ENCODE assay signal across 16 mouse cellular contexts in the genomic region with DNA sequence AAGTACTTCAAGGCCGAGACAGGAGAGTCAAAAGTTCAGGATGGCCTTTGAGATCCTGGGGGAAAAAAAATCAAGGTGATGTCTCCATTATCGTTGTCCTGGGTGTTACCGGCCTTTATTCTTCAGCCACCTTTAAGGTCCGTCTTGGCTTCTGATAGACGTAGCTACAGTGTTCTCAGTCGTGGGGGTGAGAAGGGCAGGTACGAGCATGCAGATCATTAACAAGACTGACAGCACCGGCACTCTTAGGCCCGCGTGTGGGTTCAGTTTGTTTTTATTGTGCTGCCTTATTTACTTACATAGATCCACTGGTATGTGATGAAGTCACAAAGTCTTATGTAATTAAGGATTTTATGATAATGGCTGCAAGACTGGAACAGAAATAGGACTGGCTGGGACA. TPM values are rescaled to one million over a fixed set of nuclear protein-coding genes. Genes with fewer than 3 reads are reported as not detected.
DNase-seq lines count a peak whose midpoint lies in the region; ATAC-seq and TF ChIP-seq lines count a peak whose summit lies in the region.
"Had no signal": no experiment of that assay in that cellular context is flagged by ENCODE, and none has a peak within 500 bp of the region (broad histone marks: within the 10 kb centered on the region; RNA-seq: fewer than 3 reads in every experiment).

No protein-coding gene starts in this region.

- TF ChIP-seq CTCF in bone marrow, adult 2 months (IDR thresholded peaks at IDR 0.05; ENCODE audit: control insufficient read depth, insufficient read depth, low read length), result no peak

- H3K9ac ChIP-seq in heart, embryonic 11.5 days (ENCODE audit: low read depth, low read length), result 0 out of 2 replicates have a peak overlapping the region, but pooled peaks have one; percentile 52
- peak overlapping the region; percentile 94 for H3K9ac ChIP-seq in liver, embryonic 13.5 days
- H3K9ac ChIP-seq: forebrain, embryonic 13.5 days had no signal

- H3K9me3 ChIP-seq in heart, embryonic 11.5 days (replicated peaks; ENCODE audit: control insufficient read depth, low read length), result no peaks in the 10 kb centered on the region
- H3K9me3 ChIP-seq in liver, embryonic 13.5 days (replicated peaks), result no peaks in the 10 kb centered on the region
- H3K9me3 ChIP-seq: forebrain, embryonic 13.5 days had no signal

- H3K27ac ChIP-seq in heart, embryonic 11.5 days (ENCODE audit: low read depth, low read length), result peak overlapping the region; percentile 81
- H3K27ac ChIP-seq in bone marrow, adult 2 months (ENCODE audit: control insufficient read depth, insufficient read depth, low read depth, low read length, poor library complexity), result peak overlapping the region; percentile 89; the same call in 1 of the 2 replicates
- H3K27ac ChIP-seq in liver, embryonic 13.5 days, result peak overlapping the region; percentile 100
- H3K27ac ChIP-seq: forebrain, embryonic 13.5 days; hindbrain, postnatal 0 days had no signal

- WGBS in heart, embryonic 11.5 days (ENCODE audit: insufficient replicate concordance), result 79% methylated on average over 10 of the region's 10 CpGs
- WGBS in bone marrow, adult 2 months, result 92% methylated on average over 10 of the region's 10 CpGs
- WGBS in liver, embryonic 13.5 days (ENCODE audit: insufficient replicate concordance), result 77% methylated on average over 10 of the region's 10 CpGs

- no peaks in the 10 kb centered on the region for H3K27me3 ChIP-seq in heart, embryonic 11.5 days (ENCODE audit: control insufficient read depth, insufficient read depth, low read length)
- H3K27me3 ChIP-seq in liver, embryonic 13.5 days, result no peaks in the 10 kb centered on the region
- H3K27me3 ChIP-seq: forebrain, embryonic 13.5 days had no signal

- no peak for DNase-seq in heart, adult 18-20 months
- DNase-seq in kidney, adult 8-10 months, result peak; percentile 58 to 60
- no peak for DNase-seq in liver, embryonic 13.5 days
- DNase-seq in ovary, postnatal 14 days (ENCODE audit: low spot score), result no peak
- no peak for DNase-seq in lung, postnatal 10 days
- DNase-seq: adrenal gland, postnatal 14 days; cerebellum, postnatal 14 days; lung, adult 2 months; midbrain, embryonic 14.5 days; thymus, postnatal 36 days had no signal

- no peak overlapping the region for H3K4me3 ChIP-seq in heart, embryonic 11.5 days (ENCODE audit: low read depth, low read length)
- H3K4me3 ChIP-seq in bone marrow, adult 2 months (replicated peaks; ENCODE audit: control insufficient read depth, low read depth, low read length), result no peak overlapping the region
- H3K4me3 ChIP-seq in liver, embryonic 13.5 days (replicated peaks), result peak overlapping the region; percentile 70
- H3K4me3 ChIP-seq: forebrain, embryonic 13.5 days had no signal

- H3K4me2 ChIP-seq in heart, embryonic 11.5 days, result no peak overlapping the region
- H3K4me2 ChIP-seq in liver, embryonic 13.5 days, result peak overlapping the region; percentile 85
- H3K4me2 ChIP-seq: forebrain, embryonic 13.5 days had no signal

- no peak for ATAC-seq in heart, embryonic 11.5 days (replicated peaks; ENCODE audit: insufficient number of reproducible peaks, low FRiP score, low TSS enrichment)
- no peak for ATAC-seq in liver, embryonic 13.5 days (ENCODE audit: low read depth)
- ATAC-seq: forebrain, embryonic 13.5 days; hindbrain, postnatal 0 days had no signal

- peaks cover 6% of the 10 kb centered on the region; the same call in 1 of the 2 replicates for H3K36me3 ChIP-seq in heart, embryonic 11.5 days (ENCODE audit: control insufficient read depth, insufficient read depth, low read length)
- peaks cover 47% of the 10 kb centered on the region for H3K36me3 ChIP-seq in liver, embryonic 13.5 days

- H3K4me1 ChIP-seq in heart, embryonic 11.5 days (ENCODE audit: control insufficient read depth, insufficient read depth, low read length), result peaks cover 34% of the 10 kb centered on the region
- no peaks in the 10 kb centered on the region; the same call in 1 of the 2 replicates for H3K4me1 ChIP-seq in bone marrow, adult 2 months (ENCODE audit: control insufficient read depth, insufficient read depth, low read length)
- H3K4me1 ChIP-seq in liver, embryonic 13.5 days (replicated peaks), result peaks cover 97% of the 10 kb centered on the region
- H3K4me1 ChIP-seq: forebrain, embryonic 13.5 days had no signal

- no peak for TF ChIP-seq POLR2A in bone marrow, adult 2 months (IDR thresholded peaks at IDR 0.05; ENCODE audit: borderline replicate concordance, control insufficient read depth, low read depth, low read length)

RNA-seq across cellular contexts. Expression of a gene that starts 9.0 kb away (rescaled TPM):
- polyA plus RNA-seq in heart, embryonic 11.5 days (2014; fragmentation: Nextera tagmentation; extraction: Ambion mirVana), result not detected in 2 replicates
- 10 to 100 TPM; 15.7 to 43.8 TPM for total RNA-seq in heart, adult 18-20 months (2021)
- polyA plus RNA-seq in bone marrow, adult 2 months (2011; ENCODE audit: insufficient read depth, insufficient read length, low replicate concordance, missing spikeins), result 0.77 TPM in 1 of 2 replicates, not detected in the other
- polyA plus RNA-seq in liver, embryonic 13.5 days (2015; fragmentation: Nextera tagmentation; extraction: Ambion mirVana), result not detected in 2 replicates
- total RNA-seq: MEL had no signal
- polyA plus RNA-seq: forebrain, embryonic 13.5 days; midbrain, embryonic 14.5 days had no signal

RNA-seq across cellular contexts. Expression of a gene that starts 29.4 kb away (rescaled TPM):
- 216 and 245 TPM in 2 replicates for polyA plus RNA-seq in heart, embryonic 11.5 days (2014; fragmentation: Nextera tagmentation; extraction: Ambion mirVana)
- 100 to 1,000 TPM; 255 to 377 TPM for total RNA-seq in heart, adult 18-20 months (2021)
- 557 and 572 TPM in 2 replicates for polyA plus RNA-seq in bone marrow, adult 2 months (2011; ENCODE audit: insufficient read depth, insufficient read length, low replicate concordance, missing spikeins)
- 673 and 808 TPM in 2 replicates for polyA plus RNA-seq in liver, embryonic 13.5 days (2015; fragmentation: Nextera tagmentation; extraction: Ambion mirVana)

RNA-seq across cellular contexts. Expression of a gene that starts 51.0 kb away (rescaled TPM):
- 0.19 and 0.21 TPM in 2 replicates for polyA plus RNA-seq in heart, embryonic 11.5 days (2014; fragmentation: Nextera tagmentation; extraction: Ambion mirVana)
- under 1 TPM in 1 of 2 experiments, not detected in 1; 0.18 TPM for total RNA-seq in heart, adult 18-20 months (2021)
- polyA plus RNA-seq in bone marrow, adult 2 months (2011; ENCODE audit: insufficient read depth, insufficient read length, low replicate concordance, missing spikeins), result 3.4 and 4.5 TPM in 2 replicates
- polyA plus RNA-seq in liver, embryonic 13.5 days (2015; fragmentation: Nextera tagmentation; extraction: Ambion mirVana), result 2.5 TPM in 2 replicates
- total RNA-seq: gastrocnemius, adult 18-20 months had no signal

Comparison
In these comparisons a context has a peak if more than half of its experiments do, and no peak if none do; other contexts are left out.
1. DNase-seq: peak in kidney, adult 8-10 months (2 of 2); none in heart, adult 18-20 months (0 of 2), liver, embryonic 13.5 days (single experiment), ovary, postnatal 14 days (single experiment) and lung, postnatal 10 days (single experiment).
2. Peak in every context shown above with its lines, with median percentiles within 50 percentile points of each other: H3K27ac ChIP-seq.